Mouse (Mus musculus): ENCODE data around the gene Homer2. TPM values are rescaled to one million over a fixed set of nuclear protein-coding genes. Genes with fewer than 3 reads are reported as not detected.

Gene Homer2
- polyA plus RNA-seq, 1 experiment from 2014 or later, result 33.8 TPM

- WGBS, result 92% methylated on average over 7 of the region's 7 CpGs
- no peak for DNase-seq (ENCODE audit: low spot score)
These were observed 128.9 kb downstream of the Homer2 start for GRCm38 (mm10) chr7:81578413-81578812.

GRCm38 (mm10) chr7:81577872-81578271 lies 129.5 kb downstream of the Homer2 start:
- ATAC-seq (replicated peaks; ENCODE audit: low FRiP score, low TSS enrichment, low read depth), result no peak
- H3K9ac ChIP-seq (ENCODE audit: low read length), result no peak overlapping the region
- peaks cover under 1% of the 10 kb centered on the region; the same call in 1 of the 2 replicates for H3K4me1 ChIP-seq (replicated peaks; ENCODE audit: control insufficient read depth, insufficient read depth, low read length)
- H3K4me2 ChIP-seq (ENCODE audit: low read length), result no peak overlapping the region
- H3K9me3 ChIP-seq (ENCODE audit: control insufficient read depth, low read length), result no peaks in the 10 kb centered on the region
- no peak for DNase-seq (ENCODE audit: low spot score)
- peaks cover 22% of the 10 kb centered on the region for H3K36me3 ChIP-seq (ENCODE audit: control insufficient read depth, insufficient read depth, low read length)
- no peak overlapping the region for H3K27ac ChIP-seq (ENCODE audit: low read depth)
- no peaks in the 10 kb centered on the region for H3K27me3 ChIP-seq (replicated peaks; ENCODE audit: control insufficient read depth, insufficient read depth, low read length)
- WGBS, result 93% methylated on average over 3 of the region's 3 CpGs
- no peak overlapping the region for H3K4me3 ChIP-seq (ENCODE audit: low read depth, low read length)

More at GRCm38 (mm10) chr7:81578413-81578812, 128.9 kb downstream of the Homer2 start:
- H3K27me3 ChIP-seq (replicated peaks; ENCODE audit: control insufficient read depth, insufficient read depth, low read length), result no peaks in the 10 kb centered on the region
- H3K4me1 ChIP-seq (replicated peaks; ENCODE audit: control insufficient read depth, insufficient read depth, low read length), result no peaks in the 10 kb centered on the region
- H3K36me3 ChIP-seq (ENCODE audit: control insufficient read depth, insufficient read depth, low read length), result peaks cover 22% of the 10 kb centered on the region
- no peak for ATAC-seq (replicated peaks; ENCODE audit: low FRiP score, low TSS enrichment, low read depth)
- H3K9ac ChIP-seq (ENCODE audit: low read length), result no peak overlapping the region
- no peak overlapping the region for H3K4me2 ChIP-seq (ENCODE audit: low read length)
- no peak overlapping the region for H3K27ac ChIP-seq (ENCODE audit: low read depth)
- H3K9me3 ChIP-seq (ENCODE audit: control insufficient read depth, low read length), result no peaks in the 10 kb centered on the region
- H3K4me3 ChIP-seq (ENCODE audit: low read depth, low read length), result no peak overlapping the region

GRCm38 (mm10) chr7:81575606-81576005 lies 131.7 kb downstream of the Homer2 start:
- Histone ChIP-seq H3K4me1 (replicated peaks; ENCODE audit: control insufficient read depth, insufficient read depth, low read length) (peaks cover 5% of the 10 kb centered on the region; the same call in 1 of the 2 replicates), H3K4me2 (ENCODE audit: low read length) (no peak overlapping the region), H3K9ac (ENCODE audit: low read length) (no peak overlapping the region), H3K27ac (ENCODE audit: low read depth) (no peak overlapping the region), H3K36me3 (ENCODE audit: control insufficient read depth, insufficient read depth, low read length) (peaks cover 22% of the 10 kb centered on the region), H3K27me3 (replicated peaks; ENCODE audit: control insufficient read depth, insufficient read depth, low read length) (no peaks in the 10 kb centered on the region), H3K4me3 (ENCODE audit: low read depth, low read length) (no peak overlapping the region), H3K9me3 (ENCODE audit: control insufficient read depth, low read length) (no peaks in the 10 kb centered on the region)
- 95% methylated on average over 10 of the region's 10 CpGs for WGBS
- DNase-seq (ENCODE audit: low spot score) (no peak), ATAC-seq (replicated peaks; ENCODE audit: low FRiP score, low TSS enrichment, low read depth) (no peak)

GRCm38 (mm10) chr7:81573821-81574220 lies 133.5 kb downstream of the Homer2 start:
- no peak overlapping the region for H3K9ac ChIP-seq (ENCODE audit: low read length)
- no peak for DNase-seq (ENCODE audit: low spot score)
- ATAC-seq (replicated peaks; ENCODE audit: low FRiP score, low TSS enrichment, low read depth), result no peak
- peaks cover 14% of the 10 kb centered on the region; the same call in 1 of the 2 replicates for H3K36me3 ChIP-seq (ENCODE audit: control insufficient read depth, insufficient read depth, low read length)
- H3K4me3 ChIP-seq (ENCODE audit: low read depth, low read length), result no peak overlapping the region
- H3K27me3 ChIP-seq (replicated peaks; ENCODE audit: control insufficient read depth, insufficient read depth, low read length), result no peaks in the 10 kb centered on the region
- no peak overlapping the region for H3K27ac ChIP-seq (ENCODE audit: low read depth)
- 91% methylated on average over 9 of the region's 9 CpGs for WGBS
- H3K4me1 ChIP-seq (replicated peaks; ENCODE audit: control insufficient read depth, insufficient read depth, low read length), result peaks cover 5% of the 10 kb centered on the region; the same call in 1 of the 2 replicates
- no peaks in the 10 kb centered on the region for H3K9me3 ChIP-seq (ENCODE audit: control insufficient read depth, low read length)
- H3K4me2 ChIP-seq (ENCODE audit: low read length), result no peak overlapping the region

- 89% methylated on average over 6 of the region's 6 CpGs for WGBS
- Histone ChIP-seq H3K4me2 (ENCODE audit: low read length) (no peak overlapping the region), H3K27ac (ENCODE audit: low read depth) (no peak overlapping the region), H3K9ac (ENCODE audit: low read length) (no peak overlapping the region), H3K4me3 (ENCODE audit: low read depth, low read length) (no peak overlapping the region), H3K36me3 (ENCODE audit: control insufficient read depth, insufficient read depth, low read length) (peaks cover 10% of the 10 kb centered on the region; the same call in 1 of the 2 replicates), H3K27me3 (replicated peaks; ENCODE audit: control insufficient read depth, insufficient read depth, low read length) (no peaks in the 10 kb centered on the region), H3K4me1 (replicated peaks; ENCODE audit: control insufficient read depth, insufficient read depth, low read length) (peaks cover 5% of the 10 kb centered on the region; the same call in 1 of the 2 replicates), H3K9me3 (ENCODE audit: control insufficient read depth, low read length) (no peaks in the 10 kb centered on the region)
- DNase-seq (ENCODE audit: low spot score) (no peak), ATAC-seq (replicated peaks; ENCODE audit: low FRiP score, low TSS enrichment, low read depth) (no peak)
These were observed 133.9 kb downstream of the Homer2 start for GRCm38 (mm10) chr7:81573397-81573796.

- 63% methylated on average over 6 of the region's 6 CpGs for WGBS
These were observed 134.6 kb downstream of the Homer2 start for GRCm38 (mm10) chr7:81572610-81573268.

GRCm38 (mm10) chr7:81571941-81572441 lies 135.3 kb downstream of the Homer2 start:
- 18% methylated on average over 15 of the region's 15 CpGs for WGBS
- DNase-seq (ENCODE audit: low spot score) (peak; percentile 60), ATAC-seq (replicated peaks; ENCODE audit: low FRiP score, low TSS enrichment, low read depth) (no peak)

More at GRCm38 (mm10) chr7:81572610-81573268, 134.6 kb downstream of the Homer2 start:
- H3K9me3 ChIP-seq (ENCODE audit: control insufficient read depth, low read length), result no peaks in the 10 kb centered on the region
- DNase-seq (ENCODE audit: low spot score) (no peak), ATAC-seq (replicated peaks; ENCODE audit: low FRiP score, low TSS enrichment, low read depth) (no peak)
- H3K9ac ChIP-seq (ENCODE audit: low read length), result peak overlapping the region; percentile 25; the same call in 1 of the 2 replicates
- H3K4me1 ChIP-seq (replicated peaks; ENCODE audit: control insufficient read depth, insufficient read depth, low read length), result peaks cover 5% of the 10 kb centered on the region; the same call in 1 of the 2 replicates
- peak overlapping the region; percentile 69 for H3K4me2 ChIP-seq (ENCODE audit: low read length)
- H3K27me3 ChIP-seq (replicated peaks; ENCODE audit: control insufficient read depth, insufficient read depth, low read length), result no peaks in the 10 kb centered on the region
- no peak overlapping the region for H3K27ac ChIP-seq (ENCODE audit: low read depth)
- peaks cover 5% of the 10 kb centered on the region; the same call in 1 of the 2 replicates for H3K36me3 ChIP-seq (ENCODE audit: control insufficient read depth, insufficient read depth, low read length)
- H3K4me3 ChIP-seq (ENCODE audit: low read depth, low read length), result peak overlapping the region; percentile 78

GRCm38 (mm10) chr7:81571108-81571940 lies 136.0 kb downstream of the Homer2 start, which contains the start of gene Whamm:
TSS of gene Whamm (plus strand) at chr7:81571266.
- H3K9me3 ChIP-seq (ENCODE audit: control insufficient read depth, low read length), result no peaks in the 10 kb centered on the region
- peaks cover 4% of the 10 kb centered on the region; the same call in 1 of the 2 replicates for H3K36me3 ChIP-seq (ENCODE audit: control insufficient read depth, insufficient read depth, low read length)
- WGBS, result under 1% methylated on average over 81 of the region's 96 CpGs
- H3K27ac ChIP-seq (ENCODE audit: low read depth), result peak within 1 kb of the TSS; percentile 88
- peak within 1 kb of the TSS; percentile 67 for H3K9ac ChIP-seq (ENCODE audit: low read length)
- peak within 1 kb of the TSS; percentile 69 for H3K4me2 ChIP-seq (ENCODE audit: low read length)
- H3K4me1 ChIP-seq (replicated peaks; ENCODE audit: control insufficient read depth, insufficient read depth, low read length), result peaks cover 5% of the 10 kb centered on the region; the same call in 1 of the 2 replicates
- DNase-seq (ENCODE audit: low spot score), result peak; percentile 90
- H3K4me3 ChIP-seq (ENCODE audit: low read depth, low read length), result peak within 1 kb of the TSS; percentile 78
- peak; percentile 98 for ATAC-seq (replicated peaks; ENCODE audit: low FRiP score, low TSS enrichment, low read depth)
- H3K27me3 ChIP-seq (replicated peaks; ENCODE audit: control insufficient read depth, insufficient read depth, low read length), result no peaks in the 10 kb centered on the region

More at GRCm38 (mm10) chr7:81571941-81572441, 135.3 kb downstream of the Homer2 start:
- Histone ChIP-seq H3K27ac (ENCODE audit: low read depth) (peak overlapping the region; percentile 88), H3K4me3 (ENCODE audit: low read depth, low read length) (peak overlapping the region; percentile 78), H3K4me2 (ENCODE audit: low read length) (peak overlapping the region; percentile 69), H3K36me3 (ENCODE audit: control insufficient read depth, insufficient read depth, low read length) (peaks cover 4% of the 10 kb centered on the region; the same call in 1 of the 2 replicates), H3K9me3 (ENCODE audit: control insufficient read depth, low read length) (no peaks in the 10 kb centered on the region), H3K27me3 (replicated peaks; ENCODE audit: control insufficient read depth, insufficient read depth, low read length) (no peaks in the 10 kb centered on the region), H3K4me1 (replicated peaks; ENCODE audit: control insufficient read depth, insufficient read depth, low read length) (peaks cover 5% of the 10 kb centered on the region; the same call in 1 of the 2 replicates), H3K9ac (ENCODE audit: low read length) (peak overlapping the region; percentile 67)

Data from intestine, embryonic 14.5 days (tissue).